9 mouse cellular contexts compared by ENCODE assay signal in genomic region chr5:98348605-98349004, GRCm38 (mm10). TPM values are rescaled to one million over a fixed set of nuclear protein-coding genes. Genes with fewer than 3 reads are reported as not detected.
DNase-seq lines count a peak whose midpoint lies in the region; ATAC-seq and TF ChIP-seq lines count a peak whose summit lies in the region.
"Had no signal": no experiment of that assay in that cellular context is flagged by ENCODE, and none has a peak within 500 bp of the region (broad histone marks: within the 10 kb centered on the region; RNA-seq: fewer than 3 reads in every experiment).

No protein-coding gene starts in this region.

- H3K27me3 ChIP-seq in Patski, result no peaks in the 10 kb centered on the region
- no peaks in the 10 kb centered on the region for H3K27me3 ChIP-seq in forebrain, embryonic 15.5 days

- in situ Hi-C loops in Patski (cut with MboI; ENCODE audit: low pct_unique_long_range_greater_than_20kb), result loop anchor here (5.0 to 25.0 kb wide), 3 partner anchors 514 to 1239 kb away; no protein-coding TSS in a partner anchor

- peak; percentile 92 for TF ChIP-seq CTCF in Patski (IDR thresholded peaks at IDR 0.05)

- no peak overlapping the region for H3K27ac ChIP-seq in forebrain, embryonic 15.5 days (replicated peaks)

- H3K4me3 ChIP-seq in forebrain, embryonic 15.5 days, result no peak overlapping the region
- H3K4me3 ChIP-seq: myocyte had no signal

- H3K9ac ChIP-seq in forebrain, embryonic 15.5 days (replicated peaks), result no peak overlapping the region

- peak; percentile 9 for DNase-seq in Patski (ENCODE audit: low read depth, low spot score)
- DNase-seq in left cerebral cortex, adult 18-20 months (ENCODE audit: low spot score in 2 of 2), result peak; percentile 82 to 85
- peak; percentile 70 for DNase-seq in right cerebral cortex, postnatal 25 days
- DNase-seq in T-cell, adult 2 months (ENCODE audit: low spot score), result no peak

- H3K4me1 ChIP-seq in forebrain, embryonic 15.5 days, result no peaks in the 10 kb centered on the region

- H3K36me3 ChIP-seq in forebrain, embryonic 15.5 days, result no peaks in the 10 kb centered on the region

- WGBS in forebrain, embryonic 15.5 days, result 9% methylated on average over 8 of the region's 8 CpGs

- H3K9me3 ChIP-seq in forebrain, embryonic 15.5 days, result no peaks in the 10 kb centered on the region

- POLR2A ChIA-PET in Patski (lab: Charles Lee), result interaction anchor here (1.9 kb wide), 1 partner anchor 515 kb away, joined by 9 read pairs; no protein-coding TSS in a partner anchor

- CTCF ChIA-PET in Patski (lab: Charles Lee), result interaction anchor here (0.7 to 9.8 kb wide), 18 partner anchors 14 to 810 kb away, joined by 3 to 216 read pairs (median 4); no protein-coding TSS in a partner anchor

- H3K4me2 ChIP-seq in forebrain, embryonic 15.5 days (replicated peaks), result no peak overlapping the region

- ATAC-seq in Patski, result peak; percentile 25
- peak; percentile 52 for ATAC-seq in cerebellum, adult (ENCODE audit: insufficient number of reproducible peaks, low FRiP score, low TSS enrichment)
- ATAC-seq in forebrain, embryonic 15.5 days (replicated peaks), result peak; percentile 80
- ATAC-seq in inflammation-experienced regulatory T-cells, adult 6 months, result peak; percentile 43
- ATAC-seq in megakaryocyte progenitor cell, adult 5-6 weeks (replicated peaks; ENCODE audit: poor library complexity), result peak; percentile 85

RNA-seq across cellular contexts. Expression of gene Cfap299, which starts 19.5 kb away (rescaled TPM):
- 0.23 TPM for polyA plus RNA-seq in Patski (2021)
- 0.66 and 2.0 TPM in 2 replicates for polyA plus RNA-seq in forebrain, embryonic 15.5 days (2015; fragmentation: Nextera tagmentation; extraction: Ambion mirVana)
- not detected for polyA plus RNA-seq in inflammation-experienced regulatory T-cells, adult 6 months (2017; shearing (Covaris generic))
- under 1 TPM in 1 of 2 experiments, not detected in 1; 0.40 TPM for total RNA-seq in left cerebral cortex, adult 18-20 months (2021)
- total RNA-seq in megakaryocyte progenitor cell, adult 5-6 weeks (2015), result not detected in 2 replicates
- total RNA-seq in megakaryocyte progenitor cell, adult 5-6 weeks (2017), result not detected in 2 replicates
- polyA plus RNA-seq: myocyte had no signal

Comparison
In these comparisons a context has a peak if more than half of its experiments do, and no peak if none do; other contexts are left out.
1. ATAC-seq: peak in every context shown above with its lines; median percentile 85 in megakaryocyte progenitor cell, adult 5-6 weeks; 80 in forebrain, embryonic 15.5 days; 52 in cerebellum, adult; 43 in inflammation-experienced regulatory T-cells, adult 6 months; 25 in Patski.